Mouse (Mus musculus) midbrain, embryonic 15.5 days (tissue): ENCODE measurements around the gene Klf16. TPM values are rescaled to one million over a fixed set of nuclear protein-coding genes. Genes with fewer than 3 reads are reported as not detected.

Source experiments
- ATAC-seq: fragments of 200-750 bp; cut with Nextera tagmentation; replicated peaks from 2 replicates; pipeline ENCODE4 v1.8.0; 2017; ENCODE audit warnings: moderate TSS enrichment
- H3K27ac ChIP-seq: fragments of 300-500 bp; sonication (generic); 2 replicates; pipeline ENCODE4 v1.5.1; 2015; ENCODE audit warnings: mild to moderate bottlenecking, inconsistent platforms
- H3K27me3 ChIP-seq: fragments of 300-500 bp; sonication (generic); replicated peaks from 2 replicates; pipeline ENCODE4 v1.6.1; 2015; ENCODE audit warnings: inconsistent platforms
- H3K36me3 ChIP-seq: fragments of 300-500 bp; sonication (generic); replicated peaks from 2 replicates; pipeline ENCODE4 v1.6.1; 2015; ENCODE audit warnings: inconsistent platforms
- H3K4me1 ChIP-seq: fragments of 300-500 bp; sonication (generic); 2 replicates; pipeline ENCODE4 v1.6.1; 2015; ENCODE audit warnings: inconsistent platforms
- H3K4me2 ChIP-seq: fragments of 300-500 bp; sonication (generic); 2 replicates; pipeline ENCODE4 v1.6.1; 2015; ENCODE audit warnings: inconsistent platforms, mild to moderate bottlenecking, moderate library complexity
- H3K4me3 ChIP-seq: fragments of 300-500 bp; sonication (generic); 2 replicates; pipeline ENCODE4 v1.5.1; 2015; ENCODE audit warnings: mild to moderate bottlenecking, inconsistent platforms
- H3K9ac ChIP-seq: fragments of 300-500 bp; sonication (generic); 2 replicates; pipeline ENCODE4 v1.6.1; 2015; ENCODE audit warnings: mild to moderate bottlenecking, inconsistent platforms
- H3K9me3 ChIP-seq: fragments of 300-500 bp; sonication (generic); 2 replicates; pipeline ENCODE4 v1.6.1; 2016; ENCODE audit warnings: inconsistent platforms
- WGBS: fragments of 180-500 bp; shearing (Covaris S2); methylation state at CpG from one replicate; pipeline ENCODE4 v1.1.7; 2015; ENCODE audit warnings: mixed read lengths; 5-methylcytosine and 5-hydroxymethylcytosine counted together
- polyA plus RNA-seq: library from polyadenylated mRNA; unstranded; fragments of >200 nt; fragmentation: Nextera tagmentation; extraction: Ambion mirVana; gene quantifications from 2 replicates; pipeline ENCODE4 v1.2.1, GENCODE M21; 2015

Klf16 gene
- polyA plus RNA-seq = 6.0 and 6.3 TPM in 2 replicates

DNA sequence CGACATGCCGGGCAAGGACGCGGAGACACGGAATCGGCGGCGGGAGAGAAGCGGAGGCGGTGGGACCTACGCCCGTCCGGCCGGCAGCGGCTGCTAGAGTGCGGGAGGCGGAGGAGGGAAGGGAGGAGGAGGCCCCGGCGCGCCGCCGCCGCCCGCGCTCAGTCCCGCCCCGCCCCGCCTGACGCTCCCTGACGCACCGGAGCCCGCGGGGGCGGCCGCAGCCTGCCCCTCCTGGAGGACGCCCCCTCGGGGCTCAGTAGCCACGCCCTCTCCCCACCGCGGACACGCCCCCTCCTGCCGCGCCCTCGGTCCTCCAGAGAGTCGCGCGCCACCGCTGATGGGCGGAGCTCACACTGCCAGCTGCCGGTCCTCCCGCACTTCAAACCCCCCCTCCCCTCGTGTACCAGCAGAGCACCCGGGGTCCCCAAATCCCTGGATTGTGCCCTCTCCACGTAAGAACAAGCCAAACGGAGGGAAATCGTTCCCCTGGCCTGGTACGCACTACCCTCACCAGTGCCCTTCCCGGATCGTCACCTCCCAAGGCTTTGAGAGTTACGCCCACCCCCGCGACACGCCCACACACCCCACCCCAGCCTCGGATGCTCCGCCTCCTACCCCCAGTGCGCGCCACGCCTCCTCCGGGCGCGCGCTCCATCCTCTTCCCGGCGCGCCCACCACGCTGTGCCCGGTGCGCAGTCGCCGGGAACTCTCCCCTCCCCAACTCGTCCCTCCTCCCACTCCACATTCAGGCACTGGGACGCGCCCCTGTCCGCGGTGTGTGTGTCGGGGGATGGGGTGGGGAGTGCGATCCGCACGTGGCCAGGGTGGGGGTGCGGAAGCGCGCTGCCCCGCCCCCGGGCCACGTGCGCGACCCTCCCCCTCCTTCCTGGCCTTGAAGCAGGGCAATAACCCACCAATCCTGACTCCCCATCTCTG lies at the start of gene Klf16:
Gene Klf16 (minus strand): TSS at position 127 of the 936 bp plus-strand sequence.
- under 1% methylated on average over 58 of the region's 97 CpGs for WGBS
- Histone ChIP-seq H3K36me3 (no peaks in the 10 kb centered on the region), H3K4me3 (peak within 1 kb of the TSS; percentile 64), H3K4me2 (peak within 1 kb of the TSS; percentile 85), H3K9ac (peak within 1 kb of the TSS; percentile 57), H3K27me3 (no peaks in the 10 kb centered on the region), H3K4me1 (peaks cover 41% of the 10 kb centered on the region), H3K9me3 (no peaks in the 10 kb centered on the region), H3K27ac (peak within 1 kb of the TSS; percentile 82)
- peak; percentile 83 for ATAC-seq

GRCm38 (mm10) chr10:80625764-80626163 lies 48.6 kb upstream of the Klf16 start:
- WGBS = 93% methylated on average over 4 of the region's 4 CpGs
- no peaks in the 10 kb centered on the region for H3K9me3 ChIP-seq
- no peaks in the 10 kb centered on the region for H3K36me3 ChIP-seq
- no peak for ATAC-seq
- no peak overlapping the region for H3K27ac ChIP-seq
- no peaks in the 10 kb centered on the region for H3K27me3 ChIP-seq
- H3K4me1 ChIP-seq = peaks cover 41% of the 10 kb centered on the region
- no peak overlapping the region for H3K9ac ChIP-seq
- H3K4me3 ChIP-seq = no peak overlapping the region
- H3K4me2 ChIP-seq = no peak overlapping the region

GRCm38 (mm10) chr10:80623457-80624191 lies 46.5 kb upstream of the Klf16 start:
- Histone ChIP-seq H3K36me3 (no peaks in the 10 kb centered on the region), H3K27me3 (no peaks in the 10 kb centered on the region), H3K4me2 (peak overlapping the region; percentile 89), H3K9ac (peak overlapping the region; percentile 87), H3K27ac (peak overlapping the region; percentile 98), H3K9me3 (no peaks in the 10 kb centered on the region), H3K4me1 (peaks cover 39% of the 10 kb centered on the region), H3K4me3 (peak overlapping the region; percentile 76)
- 18% methylated on average over 15 of the region's 15 CpGs for WGBS
- ATAC-seq = no peak

DNA sequence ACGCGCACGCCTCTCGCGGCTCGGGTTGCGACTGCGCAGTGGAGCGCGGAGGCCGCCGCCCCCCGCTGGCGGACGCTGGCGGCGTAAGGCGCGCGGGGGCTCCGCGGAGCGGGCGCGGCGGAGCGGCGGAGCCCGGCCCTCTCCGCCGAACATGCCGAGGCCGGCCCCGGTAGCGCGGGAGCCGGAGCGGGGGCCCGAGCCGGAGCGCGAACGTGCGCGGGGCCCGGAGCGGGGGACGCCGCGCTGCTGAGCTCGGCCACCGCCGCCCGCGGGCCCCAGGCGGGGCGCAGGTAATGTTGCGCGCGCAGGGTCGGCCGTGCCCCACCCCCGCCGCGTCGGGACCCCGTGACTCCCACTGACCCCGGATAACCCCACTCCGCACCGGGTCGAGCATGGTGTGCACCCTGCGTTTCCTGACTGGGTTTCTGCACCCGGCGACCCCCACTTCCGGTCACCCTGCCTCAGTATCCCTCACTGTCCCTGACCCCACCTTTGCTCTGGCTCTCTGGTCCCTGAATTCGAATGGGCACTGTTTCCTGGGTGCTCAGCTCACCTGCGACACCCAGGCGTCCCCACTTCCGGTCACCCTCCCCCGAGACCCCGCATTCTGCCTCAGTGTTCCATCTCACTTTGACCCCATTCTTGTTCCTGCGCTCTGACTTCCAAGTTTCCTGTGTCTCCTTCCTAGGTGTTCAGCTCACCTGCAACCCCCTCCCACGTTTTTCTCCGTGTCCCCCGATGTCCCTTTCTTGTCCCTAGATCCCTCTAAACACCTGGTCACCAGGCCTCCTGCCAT lies 45.7 kb upstream of the Klf16 start, which contains the start of gene Csnk1g2:
Gene Csnk1g2 (plus strand): TSS at position 178 of the 796 bp plus-strand sequence.
- Histone ChIP-seq H3K36me3 (no peaks in the 10 kb centered on the region), H3K9ac (peak within 1 kb of the TSS; percentile 87), H3K4me1 (peaks cover 38% of the 10 kb centered on the region), H3K9me3 (no peaks in the 10 kb centered on the region), H3K27me3 (no peaks in the 10 kb centered on the region), H3K4me3 (peak within 1 kb of the TSS; percentile 76), H3K4me2 (peak within 1 kb of the TSS; percentile 89), H3K27ac (peak within 1 kb of the TSS; percentile 98)
- peak; percentile 21 for ATAC-seq
- under 1% methylated on average over 80 of the region's 85 CpGs for whole genome bisulfite sequencing

- WGBS = under 1% methylated on average over 64 of the region's 64 CpGs
- Histone ChIP-seq H3K9me3 (no peaks in the 10 kb centered on the region), H3K9ac (peak overlapping the region; percentile 52), H3K4me3 (peak overlapping the region; percentile 76), H3K27me3 (no peaks in the 10 kb centered on the region), H3K36me3 (no peaks in the 10 kb centered on the region), H3K4me2 (peak overlapping the region; percentile 89), H3K4me1 (peaks cover 31% of the 10 kb centered on the region), H3K27ac (peak overlapping the region; percentile 98)
- peak; percentile 96 for ATAC-seq
Observed at GRCm38 (mm10) chr10:80621940-80622660, 45.0 kb upstream of the Klf16 start.

- 2% methylated on average over 9 of the region's 9 CpGs for WGBS
- Histone ChIP-seq H3K4me1 (peaks cover 31% of the 10 kb centered on the region), H3K27ac (peak overlapping the region; percentile 98), H3K4me3 (peak overlapping the region; percentile 76), H3K9ac (peak overlapping the region; percentile 52), H3K9me3 (no peaks in the 10 kb centered on the region), H3K27me3 (no peaks in the 10 kb centered on the region), H3K36me3 (no peaks in the 10 kb centered on the region), H3K4me2 (peak overlapping the region; percentile 71)
- ATAC-seq = peak; percentile 5; the same call in 1 of the 2 replicates
Observed at GRCm38 (mm10) chr10:80621690-80621939, 44.5 kb upstream of the Klf16 start.

GRCm38 (mm10) chr10:80620796-80621689 lies 43.9 kb upstream of the Klf16 start:
- peak overlapping the region; percentile 76 for H3K4me3 ChIP-seq
- WGBS = 53% methylated on average over 16 of the region's 16 CpGs
- H3K4me1 ChIP-seq = peaks cover 31% of the 10 kb centered on the region
- no peak for ATAC-seq
- no peaks in the 10 kb centered on the region for H3K9me3 ChIP-seq
- no peaks in the 10 kb centered on the region for H3K27me3 ChIP-seq
- peak overlapping the region; percentile 52 for H3K9ac ChIP-seq
- H3K4me2 ChIP-seq = peak overlapping the region; percentile 71
- H3K36me3 ChIP-seq = peaks cover under 1% of the 10 kb centered on the region; the same call in 1 of the 2 replicates
- H3K27ac ChIP-seq = peak overlapping the region; percentile 98

DNA sequence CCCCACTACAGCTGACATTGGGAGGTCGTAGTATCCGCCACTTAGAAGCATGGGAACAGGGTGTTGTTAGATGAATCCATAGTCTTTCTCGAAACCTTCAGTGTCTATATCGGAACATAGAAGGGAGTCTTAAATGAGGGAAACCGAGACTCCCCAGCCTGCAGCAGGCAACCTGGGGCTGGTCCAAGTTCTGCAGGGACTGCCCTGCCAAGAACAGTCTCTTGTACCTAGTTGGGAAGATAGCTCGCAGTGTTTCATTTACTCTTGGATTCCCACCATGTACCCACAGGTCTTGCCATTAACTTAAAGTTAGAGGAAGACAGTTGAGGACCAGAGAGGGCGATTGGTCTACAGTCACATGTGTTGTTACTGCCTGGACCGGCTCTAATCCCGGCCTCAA lies 43.2 kb upstream of the Klf16 start:
- H3K4me3 ChIP-seq = no peak overlapping the region
- H3K4me2 ChIP-seq = no peak overlapping the region
- no peak overlapping the region for H3K9ac ChIP-seq
- ATAC-seq = no peak
- 84% methylated on average over 9 of the region's 9 CpGs for WGBS
- H3K36me3 ChIP-seq = peaks cover 7% of the 10 kb centered on the region; the same call in 1 of the 2 replicates
- H3K4me1 ChIP-seq = peaks cover 31% of the 10 kb centered on the region
- no peak overlapping the region for H3K27ac ChIP-seq
- H3K27me3 ChIP-seq = no peaks in the 10 kb centered on the region
- H3K9me3 ChIP-seq = no peaks in the 10 kb centered on the region

DNA sequence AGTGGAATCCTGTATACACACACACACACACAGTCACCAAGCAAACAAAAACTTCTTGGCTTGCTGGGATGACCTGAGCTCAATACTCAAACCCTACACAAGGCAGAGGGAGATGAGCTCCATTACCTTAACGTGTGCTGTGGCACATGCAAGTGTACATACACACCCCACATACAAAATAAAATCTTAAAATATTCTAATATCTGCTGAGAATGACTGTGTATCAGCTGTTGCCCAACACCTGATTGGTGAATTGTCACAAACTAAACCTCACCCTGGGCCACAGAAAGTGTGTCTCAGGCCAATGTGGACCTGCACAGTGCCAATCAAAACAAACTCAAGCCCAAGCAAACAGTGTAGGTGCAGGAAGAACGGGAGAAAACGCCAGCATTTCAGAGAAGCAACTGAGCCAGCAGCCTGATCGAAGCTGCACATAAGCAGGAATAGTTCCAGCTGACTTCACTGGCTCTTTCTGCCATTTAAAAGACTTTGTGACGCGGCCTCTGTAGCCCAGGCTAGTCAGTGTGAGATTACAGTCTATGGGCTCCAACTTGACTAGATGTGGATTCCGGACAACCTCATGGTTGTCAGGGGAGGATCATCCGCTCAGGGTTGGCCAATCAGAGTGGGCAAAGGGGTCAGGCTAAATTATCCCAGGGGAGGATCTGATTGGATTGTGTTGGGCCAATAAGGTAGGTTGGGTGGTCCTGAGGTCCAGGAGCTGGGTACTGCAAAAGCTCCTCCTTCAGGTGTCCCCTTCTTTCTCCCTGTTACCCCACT lies 42.5 kb upstream of the Klf16 start:
- no peak for ATAC-seq
- H3K9me3 ChIP-seq = no peaks in the 10 kb centered on the region
- WGBS = 37% methylated on average over 8 of the region's 8 CpGs
- no peaks in the 10 kb centered on the region for H3K27me3 ChIP-seq
- H3K4me3 ChIP-seq = no peak overlapping the region
- H3K9ac ChIP-seq = no peak overlapping the region
- H3K27ac ChIP-seq = no peak overlapping the region
- H3K36me3 ChIP-seq = peaks cover 13% of the 10 kb centered on the region
- H3K4me1 ChIP-seq = peaks cover 25% of the 10 kb centered on the region
- no peak overlapping the region for H3K4me2 ChIP-seq

- no peak overlapping the region for H3K4me2 ChIP-seq
- ATAC-seq = no peak
- H3K36me3 ChIP-seq = peaks cover 13% of the 10 kb centered on the region
- WGBS = 80% methylated on average over 9 of the region's 9 CpGs
- H3K27ac ChIP-seq = no peak overlapping the region
- H3K4me3 ChIP-seq = no peak overlapping the region
- H3K9me3 ChIP-seq = no peaks in the 10 kb centered on the region
- no peak overlapping the region for H3K9ac ChIP-seq
- H3K27me3 ChIP-seq = no peaks in the 10 kb centered on the region
- H3K4me1 ChIP-seq = peaks cover 10% of the 10 kb centered on the region
Observed at GRCm38 (mm10) chr10:80618181-80618580, 41.1 kb upstream of the Klf16 start.
